Mouse (Mus musculus): Measurements from ENCODE around the gene D6Wsu163e.

DNA sequence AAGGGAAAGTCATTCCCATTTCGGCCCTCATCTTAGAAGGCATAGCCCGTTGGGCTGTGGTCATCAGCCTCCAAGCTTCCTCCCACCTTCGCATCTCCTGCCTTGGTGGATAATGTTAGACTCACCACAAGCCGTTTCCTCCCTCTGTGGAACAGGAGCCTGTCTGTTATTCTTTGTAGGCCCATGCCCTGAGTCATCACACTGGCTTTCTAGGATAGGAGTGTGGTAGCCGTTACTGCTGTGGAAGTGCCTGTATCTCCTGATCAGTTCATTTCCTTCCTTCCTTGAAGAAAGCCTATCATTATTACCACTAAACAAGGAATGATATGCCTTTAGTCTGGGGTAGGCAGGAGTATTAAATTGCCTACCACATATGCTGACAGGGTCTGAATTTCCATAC lies 22.9 kb downstream of the D6Wsu163e start:
- no peak for TF ChIP-seq CTCF (IDR thresholded peaks at IDR 0.05; ENCODE audit: extremely low read depth, insufficient read depth, insufficient read length, insufficient replicate concordance)
- no peak for TF ChIP-seq POLR2A (IDR thresholded peaks at IDR 0.05; ENCODE audit: low read depth, low read length)
